Mouse (Mus musculus) myocyte (in vitro differentiated cells): ENCODE measurements at regions not wholly inside any gene's neighbourhood (a gene's known extent, or its start where the extent isn't known, plus 50 kb on each side); places are given as distances from the start of the nearest gene placed in this dataset.

Experiments
- MAX ChIP-seq: IDR thresholded peaks from one replicate; pipeline ENCODE4 v1.6.1; 2011; ENCODE audit warnings: low read depth, mild to moderate bottlenecking, control low read depth
- POLR2A ChIP-seq: IDR thresholded peaks from one replicate; pipeline ENCODE4 v1.6.1; 2011; ENCODE audit warnings: low read depth, mild to moderate bottlenecking, control low read depth, moderate library complexity; ENCODE audit not compliant: insufficient read length
- TCF12 ChIP-seq: IDR thresholded peaks from one replicate; pipeline ENCODE4 v1.6.1; 2011; ENCODE audit warnings: mild to moderate bottlenecking, control low read depth; ENCODE audit not compliant: poor library complexity, insufficient read depth, severe bottlenecking
- USF1 ChIP-seq: IDR thresholded peaks from one replicate; pipeline ENCODE4 v1.6.1; 2011; ENCODE audit warnings: low read depth, mild to moderate bottlenecking, control low read depth, moderate library complexity

GRCm38 (mm10) chr1:73834566-73834965 lies 289.7 kb downstream of the Tns1 start:
- no peak for TF ChIP-seq TCF12
- no peak for TF ChIP-seq USF1
- no peak for TF ChIP-seq POLR2A
- no peak for TF ChIP-seq MAX
